8 mouse cellular contexts compared by ENCODE assay signal in genomic region chr7:16930850-16931249, GRCm38 (mm10). TPM values are rescaled to one million over a fixed set of nuclear protein-coding genes. Genes with fewer than 3 reads are reported as not detected.
DNase-seq lines count a peak whose midpoint lies in the region; ATAC-seq and TF ChIP-seq lines count a peak whose summit lies in the region.

No protein-coding gene starts in this region.

- peak; percentile 76 for ATAC-seq in CD4-positive, CD25-positive, alpha-beta regulatory T cell, adult 4 months
- ATAC-seq in cerebellum, adult (ENCODE audit: insufficient number of reproducible peaks, low FRiP score, low TSS enrichment): 0 out of 2 replicates have a peak, but pooled peaks have one; percentile 38
- peak; percentile 19; the same call in 1 of the 2 replicates for ATAC-seq in forebrain, embryonic 16.5 days
- ATAC-seq in megakaryocyte-erythroid progenitor cell, adult 5-6 weeks (replicated peaks; ENCODE audit: low FRiP score, low TSS enrichment, poor library complexity, severe bottlenecking): peak; percentile 71
- peak; percentile 27; the same call in 1 of the 2 replicates for ATAC-seq in stomach, postnatal 0 days (ENCODE audit: low FRiP score, low TSS enrichment)

- H3K9ac ChIP-seq in forebrain, embryonic 16.5 days (replicated peaks; ENCODE audit: low read depth, low read length): no peak overlapping the region
- H3K9ac ChIP-seq in stomach, postnatal 0 days (ENCODE audit: low read length): no peak overlapping the region

- 13% methylated on average over 1 of the region's 1 CpGs for WGBS in heart, embryonic 10.5 days
- 4% methylated on average over 1 of the region's 1 CpGs for WGBS in forebrain, embryonic 16.5 days
- 3% methylated on average over 1 of the region's 1 CpGs for WGBS in stomach, postnatal 0 days

- H3K4me3 ChIP-seq in heart, embryonic 10.5 days: no peak overlapping the region
- no peak overlapping the region for H3K4me3 ChIP-seq in forebrain, embryonic 16.5 days (replicated peaks; ENCODE audit: low read length)
- H3K4me3 ChIP-seq in layer of hippocampus, adult 2 months: no peak overlapping the region
- no peak overlapping the region for H3K4me3 ChIP-seq in stomach, postnatal 0 days (ENCODE audit: low read depth, low read length)

- TF ChIP-seq EP300 in stomach, postnatal 0 days (optimal IDR thresholded peaks at IDR 0.05): no peak

- H3K9me3 ChIP-seq in heart, embryonic 10.5 days: no peaks in the 10 kb centered on the region
- no peaks in the 10 kb centered on the region for H3K9me3 ChIP-seq in forebrain, embryonic 16.5 days (ENCODE audit: control insufficient read depth, low read length)
- H3K9me3 ChIP-seq in stomach, postnatal 0 days (ENCODE audit: control insufficient read depth, low read length): no peaks in the 10 kb centered on the region

- no peak overlapping the region for H3K4me2 ChIP-seq in forebrain, embryonic 16.5 days (ENCODE audit: low read length)
- H3K4me2 ChIP-seq in stomach, postnatal 0 days (replicated peaks; ENCODE audit: low read depth): no peak overlapping the region

- H3K36me3 ChIP-seq in heart, embryonic 10.5 days: no peaks in the 10 kb centered on the region
- H3K36me3 ChIP-seq in forebrain, embryonic 16.5 days (ENCODE audit: control insufficient read depth, insufficient read depth): no peaks in the 10 kb centered on the region
- H3K36me3 ChIP-seq in stomach, postnatal 0 days (ENCODE audit: control insufficient read depth, insufficient read depth, low read length): no peaks in the 10 kb centered on the region

- H3K4me1 ChIP-seq in heart, embryonic 10.5 days: no peaks in the 10 kb centered on the region
- peaks cover 21% of the 10 kb centered on the region for H3K4me1 ChIP-seq in forebrain, embryonic 16.5 days (replicated peaks; ENCODE audit: control insufficient read depth, insufficient read depth, low read length)
- H3K4me1 ChIP-seq in stomach, postnatal 0 days (replicated peaks; ENCODE audit: control insufficient read depth, insufficient read depth): no peaks in the 10 kb centered on the region

- no peak overlapping the region for H3K27ac ChIP-seq in heart, embryonic 10.5 days
- no peak overlapping the region; the same call in 1 of the 2 replicates for H3K27ac ChIP-seq in forebrain, embryonic 16.5 days (ENCODE audit: low read length)
- peak overlapping the region; percentile 96 for H3K27ac ChIP-seq in layer of hippocampus, adult 2 months
- no peak overlapping the region for H3K27ac ChIP-seq in stomach, postnatal 0 days (replicated peaks)

- H3K27me3 ChIP-seq in heart, embryonic 10.5 days (ENCODE audit: insufficient read depth, poor library complexity, severe bottlenecking): no peaks in the 10 kb centered on the region
- H3K27me3 ChIP-seq in forebrain, embryonic 16.5 days (replicated peaks; ENCODE audit: control insufficient read depth, insufficient read depth, low read length): no peaks in the 10 kb centered on the region
- H3K27me3 ChIP-seq in stomach, postnatal 0 days (ENCODE audit: control insufficient read depth, insufficient read depth, low read length): no peaks in the 10 kb centered on the region

- peak; percentile 99 for TF ChIP-seq CTCF in layer of hippocampus, adult 2 months (conservative IDR thresholded peaks at IDR 0.05)
- peak; percentile 81 for TF ChIP-seq CTCF in stomach, postnatal 0 days (IDR thresholded peaks at IDR 0.05; ENCODE audit: low read depth)

- DNase-seq in heart, adult 11 months: peak; percentile 93
- DNase-seq in heart, embryonic 10.5 days (ENCODE audit: low spot score): no peak
- DNase-seq in layer of hippocampus, adult 2 months (ENCODE audit: low spot score in 2 of 2): peak in 1 of 2 experiments; percentile 84
- peak; percentile 64 for DNase-seq in stomach, postnatal 0 days (ENCODE audit: low spot score)

RNA-seq across cellular contexts. Expression of gene Calm3, which starts 6.9 kb away (rescaled TPM):
- 114 and 117 TPM in 2 replicates for polyA plus RNA-seq in heart, embryonic 10.5 days (2016; fragmentation: Nextera tagmentation; extraction: Ambion mirVana)
- polyA plus RNA-seq in CD4-positive, CD25-positive, alpha-beta regulatory T cell, adult 4 months (2017; shearing (Covaris generic)): 100 to 1,000 TPM in 1 of 2 experiments, 10 to 100 TPM in 1; 48.5 to 103 TPM
- 308 and 333 TPM in 2 replicates for polyA plus RNA-seq in forebrain, embryonic 16.5 days (2015; fragmentation: Nextera tagmentation; extraction: Ambion mirVana)
- 1,000 to 10,000 TPM; 2,074 to 2,160 TPM for total RNA-seq in layer of hippocampus, adult 2 months (2021)
- 291 and 377 TPM in 2 replicates for total RNA-seq in megakaryocyte-erythroid progenitor cell, adult 5-6 weeks (2014; fragmentation: Nextera tagmentation)
- total RNA-seq in megakaryocyte-erythroid progenitor cell, adult 5-6 weeks (2017): 512 and 515 TPM in 2 replicates
- polyA plus RNA-seq in stomach, postnatal 0 days (2015; fragmentation: Nextera tagmentation; extraction: Ambion mirVana): 49.1 and 58.7 TPM in 2 replicates

RNA-seq across cellular contexts. Expression of gene Pnmal2, which starts 13.6 kb away (rescaled TPM):
- 1.7 and 2.2 TPM in 2 replicates for polyA plus RNA-seq in heart, embryonic 10.5 days (2016; fragmentation: Nextera tagmentation; extraction: Ambion mirVana)
- not detected for polyA plus RNA-seq in CD4-positive, CD25-positive, alpha-beta regulatory T cell, adult 4 months (2017; shearing (Covaris generic))
- 85.3 and 118 TPM in 2 replicates for polyA plus RNA-seq in forebrain, embryonic 16.5 days (2015; fragmentation: Nextera tagmentation; extraction: Ambion mirVana)
- total RNA-seq in layer of hippocampus, adult 2 months (2021): 100 to 1,000 TPM; 348 to 373 TPM
- total RNA-seq in megakaryocyte-erythroid progenitor cell, adult 5-6 weeks (2014; fragmentation: Nextera tagmentation): not detected in 2 replicates
- not detected in 2 replicates for total RNA-seq in megakaryocyte-erythroid progenitor cell, adult 5-6 weeks (2017)
- polyA plus RNA-seq in stomach, postnatal 0 days (2015; fragmentation: Nextera tagmentation; extraction: Ambion mirVana): 4.7 and 4.8 TPM in 2 replicates

RNA-seq across cellular contexts. Expression of gene Ptgir, which starts 24.6 kb away (rescaled TPM):
- 0.15 and 0.51 TPM in 2 replicates for polyA plus RNA-seq in heart, embryonic 10.5 days (2016; fragmentation: Nextera tagmentation; extraction: Ambion mirVana)
- 10 to 100 TPM in 1 of 2 experiments, 1 to 10 TPM in 1; 7.9 to 10.2 TPM for polyA plus RNA-seq in CD4-positive, CD25-positive, alpha-beta regulatory T cell, adult 4 months (2017; shearing (Covaris generic))
- 0.15 TPM in 2 replicates for polyA plus RNA-seq in forebrain, embryonic 16.5 days (2015; fragmentation: Nextera tagmentation; extraction: Ambion mirVana)
- total RNA-seq in layer of hippocampus, adult 2 months (2021): under 1 TPM; 0.10 to 0.20 TPM
- total RNA-seq in megakaryocyte-erythroid progenitor cell, adult 5-6 weeks (2014; fragmentation: Nextera tagmentation): not detected in 2 replicates
- total RNA-seq in megakaryocyte-erythroid progenitor cell, adult 5-6 weeks (2017): not detected in 2 replicates
- polyA plus RNA-seq in stomach, postnatal 0 days (2015; fragmentation: Nextera tagmentation; extraction: Ambion mirVana): 1.5 and 1.6 TPM in 2 replicates

RNA-seq across cellular contexts. Expression of gene Pnmal1, which starts 28.6 kb away (rescaled TPM):
- polyA plus RNA-seq in heart, embryonic 10.5 days (2016; fragmentation: Nextera tagmentation; extraction: Ambion mirVana): 0.16 and 0.30 TPM in 2 replicates
- not detected for polyA plus RNA-seq in CD4-positive, CD25-positive, alpha-beta regulatory T cell, adult 4 months (2017; shearing (Covaris generic))
- 50.1 and 60.9 TPM in 2 replicates for polyA plus RNA-seq in forebrain, embryonic 16.5 days (2015; fragmentation: Nextera tagmentation; extraction: Ambion mirVana)
- 100 to 1,000 TPM; 103 to 121 TPM for total RNA-seq in layer of hippocampus, adult 2 months (2021)
- total RNA-seq in megakaryocyte-erythroid progenitor cell, adult 5-6 weeks (2014; fragmentation: Nextera tagmentation): not detected in 2 replicates
- not detected in 2 replicates for total RNA-seq in megakaryocyte-erythroid progenitor cell, adult 5-6 weeks (2017)
- polyA plus RNA-seq in stomach, postnatal 0 days (2015; fragmentation: Nextera tagmentation; extraction: Ambion mirVana): 1.7 and 1.8 TPM in 2 replicates

RNA-seq across cellular contexts. Expression of gene Gng8, which starts 39.3 kb away (rescaled TPM):
- 3.0 and 6.3 TPM in 2 replicates for polyA plus RNA-seq in heart, embryonic 10.5 days (2016; fragmentation: Nextera tagmentation; extraction: Ambion mirVana)
- polyA plus RNA-seq in CD4-positive, CD25-positive, alpha-beta regulatory T cell, adult 4 months (2017; shearing (Covaris generic)): not detected
- polyA plus RNA-seq in forebrain, embryonic 16.5 days (2015; fragmentation: Nextera tagmentation; extraction: Ambion mirVana): 1.9 and 4.5 TPM in 2 replicates
- 1 to 10 TPM; 1.9 to 4.0 TPM for total RNA-seq in layer of hippocampus, adult 2 months (2021)
- not detected in 2 replicates for total RNA-seq in megakaryocyte-erythroid progenitor cell, adult 5-6 weeks (2014; fragmentation: Nextera tagmentation)
- total RNA-seq in megakaryocyte-erythroid progenitor cell, adult 5-6 weeks (2017): 2.6 TPM in 1 of 2 replicates, not detected in the other
- polyA plus RNA-seq in stomach, postnatal 0 days (2015; fragmentation: Nextera tagmentation; extraction: Ambion mirVana): 7.3 and 7.4 TPM in 2 replicates

Comparison
In these comparisons a context has a peak if more than half of its experiments do, and no peak if none do; other contexts are left out.
1. ATAC-seq: peak in every context shown above with its lines; median percentile 76 in CD4-positive, CD25-positive, alpha-beta regulatory T cell, adult 4 months; 71 in megakaryocyte-erythroid progenitor cell, adult 5-6 weeks; 38 in cerebellum, adult; 27 in stomach, postnatal 0 days; 19 in forebrain, embryonic 16.5 days.
2. RNA of gene Pnmal2, which starts 13.6 kb away (polyA plus RNA-seq): 85.3 to 118 TPM in forebrain, embryonic 16.5 days; 4.7 to 4.8 TPM in stomach, postnatal 0 days, 1.7 to 2.2 TPM in heart, embryonic 10.5 days and not detected in CD4-positive, CD25-positive, alpha-beta regulatory T cell, adult 4 months; every median in the first group is over 10 times any median in the second.